Mouse (Mus musculus): ENCODE measurements around the gene Tap1. TPM values are rescaled to one million over a fixed set of nuclear protein-coding genes. Genes with fewer than 3 reads are reported as not detected.

The Tap1 gene
- polyA plus RNA-seq, 1 experiment from 2014 or later, result 4.2 TPM

DNA sequence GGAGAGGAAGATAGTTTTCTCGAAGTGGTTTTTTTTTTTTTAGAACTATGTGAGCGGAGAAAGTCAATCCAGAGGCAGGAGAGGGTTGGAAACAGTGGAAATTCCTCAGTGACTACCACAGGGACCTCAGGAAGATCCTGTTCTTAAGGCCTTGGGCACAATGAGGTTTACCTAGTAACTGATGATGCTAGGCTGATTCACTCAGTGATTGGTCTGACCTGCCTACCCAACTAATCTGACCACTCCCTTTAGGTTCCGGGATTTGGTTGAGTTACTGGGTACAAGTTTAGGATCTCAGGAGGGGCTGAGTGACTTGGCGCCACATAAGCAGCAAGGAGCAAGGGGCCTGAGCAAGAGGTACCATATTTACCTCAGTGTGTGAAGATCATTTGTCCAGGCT lies 34.4 kb upstream of the Tap1 start, which contains the start of gene H2-DMb1:
Gene H2-DMb1, plus strand, starts transcription at position 150 of the 400 bp plus-strand sequence.
- Histone ChIP-seq H3K27me3 (no peaks in the 10 kb centered on the region), H3K27ac (replicated peaks) (no peak within 1 kb of the TSS), H3K4me2 (no peak within 1 kb of the TSS), H3K9ac (no peak within 1 kb of the TSS), H3K9me3 (replicated peaks) (no peaks in the 10 kb centered on the region), H3K4me1 (replicated peaks) (no peaks in the 10 kb centered on the region), H3K36me3 (replicated peaks) (no peaks in the 10 kb centered on the region), H3K4me3 (replicated peaks) (no peak within 1 kb of the TSS)
- ATAC-seq (ENCODE audit: insufficient read depth), result no peak
- WGBS (ENCODE audit: insufficient replicate concordance), result 42% methylated on average over 4 of the region's 4 CpGs

DNA sequence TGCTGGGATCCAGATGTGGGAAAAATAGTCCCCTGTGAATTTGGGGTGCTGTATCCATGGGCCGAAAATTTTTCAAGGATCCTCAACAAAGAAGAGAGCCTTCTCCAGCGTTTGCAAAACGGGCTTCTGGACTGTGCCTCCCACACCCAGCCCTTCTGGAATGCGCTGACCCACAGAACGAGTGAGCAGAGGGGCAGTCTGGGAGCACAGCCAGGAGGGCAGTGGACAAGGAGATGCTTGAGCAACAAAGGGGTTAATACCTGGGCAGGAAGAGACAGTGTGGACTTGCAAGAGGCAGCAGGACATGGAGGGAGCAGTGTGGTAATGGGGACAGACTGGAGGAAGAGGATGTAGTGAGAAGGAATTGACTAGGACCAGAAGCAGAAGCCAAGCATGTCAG lies 31.8 kb upstream of the Tap1 start:
- H3K4me2 ChIP-seq, result no peak overlapping the region
- no peak overlapping the region for H3K4me3 ChIP-seq (replicated peaks)
- 48% methylated on average over 5 of the region's 5 CpGs for WGBS (ENCODE audit: insufficient replicate concordance)
- ATAC-seq (ENCODE audit: insufficient read depth), result no peak
- no peaks in the 10 kb centered on the region for H3K9me3 ChIP-seq (replicated peaks)
- no peak overlapping the region for H3K27ac ChIP-seq (replicated peaks)
- H3K4me1 ChIP-seq (replicated peaks), result no peaks in the 10 kb centered on the region
- no peak overlapping the region for H3K9ac ChIP-seq
- no peaks in the 10 kb centered on the region for H3K27me3 ChIP-seq
- no peaks in the 10 kb centered on the region for H3K36me3 ChIP-seq (replicated peaks)

DNA sequence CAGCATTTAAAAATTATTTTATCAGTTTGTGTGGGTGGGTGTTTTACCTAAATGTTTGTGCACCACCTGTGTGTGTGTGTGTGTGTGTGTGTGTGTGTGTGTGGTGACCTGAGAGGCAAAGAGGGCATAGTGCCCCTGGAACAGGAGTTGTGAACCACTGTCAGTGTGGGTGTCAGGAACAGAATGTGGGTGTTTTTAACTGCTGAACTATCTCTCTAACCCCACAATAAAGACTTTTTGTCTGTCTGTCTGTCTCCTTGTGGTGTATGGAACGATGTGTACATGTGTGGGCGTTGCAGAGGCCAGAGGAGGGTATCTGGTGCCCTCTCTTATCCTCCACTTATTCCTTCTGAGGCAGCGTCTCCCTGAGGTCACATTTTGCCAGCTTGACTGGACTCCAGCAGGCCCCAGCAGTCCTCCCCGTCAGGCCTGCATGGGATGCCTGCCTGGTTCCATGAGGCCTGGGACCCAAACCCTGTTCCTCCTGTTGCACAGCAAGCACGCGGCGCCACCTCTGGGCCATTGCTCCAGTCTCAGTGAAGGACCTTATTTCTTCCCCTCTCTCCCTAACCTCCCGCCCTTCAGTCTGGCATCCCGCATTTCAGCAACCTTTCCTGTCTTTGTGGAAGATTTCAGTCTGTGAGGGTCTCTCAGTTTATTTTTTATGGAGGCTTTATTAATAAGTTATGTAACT lies 23.0 kb upstream of the Tap1 start:
- Histone ChIP-seq H3K27ac (replicated peaks) (no peak overlapping the region), H3K27me3 (no peaks in the 10 kb centered on the region), H3K9ac (no peak overlapping the region), H3K4me2 (no peak overlapping the region), H3K36me3 (replicated peaks) (no peaks in the 10 kb centered on the region), H3K9me3 (replicated peaks) (no peaks in the 10 kb centered on the region), H3K4me1 (replicated peaks) (no peaks in the 10 kb centered on the region), H3K4me3 (replicated peaks) (no peak overlapping the region)
- no peak for ATAC-seq (ENCODE audit: insufficient read depth)
- WGBS (ENCODE audit: insufficient replicate concordance), result 40% methylated on average over 9 of the region's 9 CpGs

DNA sequence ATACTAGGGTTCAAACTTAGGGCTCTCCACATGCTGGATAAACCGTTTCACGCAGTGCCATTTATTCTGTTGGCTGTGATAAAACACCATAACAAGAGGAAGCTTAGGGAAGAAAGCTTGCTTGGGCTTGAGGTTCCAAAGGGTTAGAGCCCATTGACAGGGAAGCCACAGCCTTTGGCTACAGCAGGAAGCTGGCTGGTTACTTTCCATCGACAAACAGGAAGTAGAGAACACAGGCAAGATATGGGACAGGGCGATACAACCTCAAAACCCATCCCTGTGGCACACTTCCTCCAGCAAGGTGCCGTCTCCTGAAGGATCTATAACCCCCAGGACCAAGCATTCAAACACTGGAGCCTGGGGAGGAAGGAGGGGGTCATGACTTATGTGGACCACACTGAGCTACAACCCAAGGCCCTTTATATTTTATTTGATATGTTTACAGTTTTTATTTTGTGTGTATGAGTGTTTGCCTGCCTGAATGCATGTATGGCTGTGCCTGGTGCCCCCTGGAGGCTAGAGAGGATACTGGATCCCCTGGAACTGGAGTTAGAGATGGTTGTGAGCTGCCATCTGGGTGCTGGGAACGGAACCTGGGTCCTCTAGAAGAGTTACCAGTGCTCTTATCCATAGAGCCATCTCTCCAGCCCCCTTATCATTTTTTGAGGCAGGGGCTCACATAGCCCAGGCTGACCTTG lies 22.2 kb upstream of the Tap1 start:
- no peaks in the 10 kb centered on the region for H3K27me3 ChIP-seq
- no peaks in the 10 kb centered on the region for H3K9me3 ChIP-seq (replicated peaks)
- no peak for ATAC-seq (ENCODE audit: insufficient read depth)
- no peaks in the 10 kb centered on the region for H3K36me3 ChIP-seq (replicated peaks)
- H3K27ac ChIP-seq (replicated peaks), result no peak overlapping the region
- H3K4me2 ChIP-seq, result no peak overlapping the region
- 28% methylated on average over 6 of the region's 6 CpGs for WGBS (ENCODE audit: insufficient replicate concordance)
- no peak overlapping the region for H3K4me3 ChIP-seq (replicated peaks)
- no peak overlapping the region for H3K9ac ChIP-seq
- H3K4me1 ChIP-seq (replicated peaks), result no peaks in the 10 kb centered on the region

- H3K36me3 ChIP-seq (replicated peaks), result no peaks in the 10 kb centered on the region
- no peak for ATAC-seq (ENCODE audit: insufficient read depth)
- H3K9me3 ChIP-seq (replicated peaks), result no peaks in the 10 kb centered on the region
- H3K27ac ChIP-seq (replicated peaks), result no peak overlapping the region
- H3K4me1 ChIP-seq (replicated peaks), result peaks cover 10% of the 10 kb centered on the region; the same call in 1 of the 2 replicates
- WGBS (ENCODE audit: insufficient replicate concordance), result 2% methylated on average over 2 of the region's 2 CpGs
- H3K27me3 ChIP-seq, result no peaks in the 10 kb centered on the region; the same call in 1 of the 2 replicates
- H3K9ac ChIP-seq, result no peak overlapping the region
- H3K4me2 ChIP-seq, result no peak overlapping the region
- H3K4me3 ChIP-seq (replicated peaks), result no peak overlapping the region
These were observed 18.1 kb upstream of the Tap1 start for GRCm38 (mm10) chr17:34169279-34169678.

- 6% methylated on average over 4 of the region's 4 CpGs for WGBS (ENCODE audit: insufficient replicate concordance)
These were observed 16.9 kb upstream of the Tap1 start for GRCm38 (mm10) chr17:34170487-34170876.

DNA sequence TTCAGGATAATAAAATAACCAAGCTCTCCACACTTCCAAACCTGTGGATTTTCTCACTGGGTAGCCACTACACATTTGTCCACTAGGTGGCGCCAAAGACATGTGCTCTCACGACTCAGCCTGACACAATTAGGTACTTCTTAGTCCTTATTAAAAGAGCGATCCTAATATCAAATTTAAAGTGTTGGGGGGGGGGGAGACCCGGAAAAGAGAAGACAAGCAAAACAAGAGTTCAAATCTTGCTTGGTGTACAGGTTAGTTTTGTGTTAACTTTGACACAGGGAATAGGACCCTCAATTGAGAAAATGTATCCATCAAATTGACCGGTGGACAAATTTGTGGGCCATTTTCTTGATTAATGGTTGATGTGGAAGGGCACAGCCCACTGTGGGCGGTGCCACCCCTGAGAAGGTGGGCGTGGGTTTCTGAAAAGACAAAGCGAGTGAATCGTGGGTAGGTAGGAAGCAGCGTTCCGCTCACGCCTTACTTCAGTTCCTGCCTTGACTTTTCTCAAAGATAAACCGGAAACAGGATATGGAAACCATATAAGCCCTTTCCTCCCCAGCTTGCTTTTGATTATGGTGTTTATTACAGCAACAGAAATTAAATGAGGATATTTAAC lies 16.4 kb upstream of the Tap1 start:
- Histone ChIP-seq H3K4me1 (replicated peaks) (peaks cover 10% of the 10 kb centered on the region; the same call in 1 of the 2 replicates), H3K4me2 (peak overlapping the region; percentile 58), H3K4me3 (replicated peaks) (peak overlapping the region; percentile 11; the same call in 1 of the 2 replicates), H3K9ac (no peak overlapping the region), H3K9me3 (replicated peaks) (no peaks in the 10 kb centered on the region), H3K36me3 (replicated peaks) (no peaks in the 10 kb centered on the region), H3K27me3 (no peaks in the 10 kb centered on the region; the same call in 1 of the 2 replicates), H3K27ac (replicated peaks) (no peak overlapping the region)
- 15% methylated on average over 13 of the region's 13 CpGs for WGBS (ENCODE audit: insufficient replicate concordance)
- ATAC-seq (ENCODE audit: insufficient read depth), result peak; percentile 47; the same call in 1 of the 2 replicates

More at GRCm38 (mm10) chr17:34170487-34170876, 16.9 kb upstream of the Tap1 start:
- H3K4me3 ChIP-seq (replicated peaks), result no peak overlapping the region
- H3K4me1 ChIP-seq (replicated peaks), result peaks cover 10% of the 10 kb centered on the region; the same call in 1 of the 2 replicates
- H3K27ac ChIP-seq (replicated peaks), result no peak overlapping the region
- no peaks in the 10 kb centered on the region for H3K36me3 ChIP-seq (replicated peaks)
- H3K9ac ChIP-seq, result no peak overlapping the region
- H3K9me3 ChIP-seq (replicated peaks), result no peaks in the 10 kb centered on the region
- ATAC-seq (ENCODE audit: insufficient read depth), result no peak
- H3K27me3 ChIP-seq, result no peaks in the 10 kb centered on the region; the same call in 1 of the 2 replicates
- H3K4me2 ChIP-seq, result no peak overlapping the region

DNA sequence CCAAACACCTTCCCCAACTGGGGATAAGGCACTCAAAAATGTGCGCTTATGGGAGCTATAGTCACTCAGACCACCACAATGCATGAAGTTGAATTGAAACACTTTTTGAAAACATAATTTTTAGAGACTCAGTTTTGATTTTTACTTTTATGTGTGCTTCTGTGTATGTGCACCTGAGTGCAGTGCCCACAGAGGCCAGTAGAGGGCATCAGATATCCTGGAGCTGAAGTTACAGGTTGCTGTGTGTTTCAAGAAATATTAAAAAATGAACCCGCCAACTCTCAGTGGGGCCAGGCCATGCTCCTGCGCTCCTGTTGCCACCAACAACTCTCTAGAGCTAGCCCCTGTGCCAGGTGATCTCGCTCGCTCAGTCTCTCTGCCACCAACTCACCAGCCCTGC lies 14.8 kb upstream of the Tap1 start:
- Histone ChIP-seq H3K27ac (replicated peaks) (no peak overlapping the region), H3K4me1 (replicated peaks) (peaks cover 10% of the 10 kb centered on the region; the same call in 1 of the 2 replicates), H3K4me3 (replicated peaks) (no peak overlapping the region), H3K4me2 (no peak overlapping the region), H3K36me3 (replicated peaks) (no peaks in the 10 kb centered on the region), H3K27me3 (no peaks in the 10 kb centered on the region; the same call in 1 of the 2 replicates), H3K9me3 (replicated peaks) (no peaks in the 10 kb centered on the region), H3K9ac (no peak overlapping the region)
- 78% methylated on average over 5 of the region's 5 CpGs for whole genome bisulfite sequencing (ENCODE audit: insufficient replicate concordance)
- ATAC-seq (ENCODE audit: insufficient read depth), result no peak

- no peak overlapping the region for H3K4me2 ChIP-seq
- no peak for ATAC-seq (ENCODE audit: insufficient read depth)
- WGBS (ENCODE audit: insufficient replicate concordance), result 24% methylated on average over 1 of the region's 1 CpGs
These were observed 13.3 kb upstream of the Tap1 start for GRCm38 (mm10) chr17:34174075-34174474.

DNA sequence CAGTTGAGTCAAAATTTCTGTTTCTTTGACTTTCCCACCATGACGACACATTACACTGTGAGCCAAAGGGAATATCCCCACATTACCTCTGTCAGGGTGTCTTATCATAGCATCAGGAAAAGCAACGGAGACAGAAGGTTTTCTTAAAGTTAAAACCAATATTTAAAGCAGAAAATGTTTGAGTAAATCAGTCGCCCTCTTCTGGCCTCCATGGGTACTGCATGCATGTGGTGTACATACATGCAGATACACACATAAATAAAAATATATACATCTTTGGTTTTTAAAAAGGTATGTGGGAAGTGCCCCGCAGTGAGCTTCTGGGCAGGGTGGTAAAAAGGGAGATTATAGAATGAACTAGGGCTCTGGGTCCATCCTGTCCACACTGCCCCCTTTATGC lies 10.2 kb upstream of the Tap1 start:
- H3K4me3 ChIP-seq (replicated peaks), result no peak overlapping the region
- H3K9ac ChIP-seq, result no peak overlapping the region
- H3K4me2 ChIP-seq, result no peak overlapping the region
- WGBS (ENCODE audit: insufficient replicate concordance), result 63% methylated on average over 4 of the region's 4 CpGs
- no peak overlapping the region for H3K27ac ChIP-seq (replicated peaks)
- H3K36me3 ChIP-seq (replicated peaks), result no peaks in the 10 kb centered on the region
- no peaks in the 10 kb centered on the region for H3K9me3 ChIP-seq (replicated peaks)
- peaks cover 7% of the 10 kb centered on the region; the same call in 1 of the 2 replicates for H3K4me1 ChIP-seq (replicated peaks)
- ATAC-seq (ENCODE audit: insufficient read depth), result no peak
- no peaks in the 10 kb centered on the region; the same call in 1 of the 2 replicates for H3K27me3 ChIP-seq

More at GRCm38 (mm10) chr17:34174075-34174474, 13.3 kb upstream of the Tap1 start:
- Histone ChIP-seq H3K9me3 (replicated peaks) (no peaks in the 10 kb centered on the region), H3K9ac (no peak overlapping the region), H3K4me3 (replicated peaks) (no peak overlapping the region), H3K27ac (replicated peaks) (no peak overlapping the region), H3K36me3 (replicated peaks) (no peaks in the 10 kb centered on the region), H3K27me3 (no peaks in the 10 kb centered on the region; the same call in 1 of the 2 replicates), H3K4me1 (replicated peaks) (peaks cover 10% of the 10 kb centered on the region; the same call in 1 of the 2 replicates)

DNA sequence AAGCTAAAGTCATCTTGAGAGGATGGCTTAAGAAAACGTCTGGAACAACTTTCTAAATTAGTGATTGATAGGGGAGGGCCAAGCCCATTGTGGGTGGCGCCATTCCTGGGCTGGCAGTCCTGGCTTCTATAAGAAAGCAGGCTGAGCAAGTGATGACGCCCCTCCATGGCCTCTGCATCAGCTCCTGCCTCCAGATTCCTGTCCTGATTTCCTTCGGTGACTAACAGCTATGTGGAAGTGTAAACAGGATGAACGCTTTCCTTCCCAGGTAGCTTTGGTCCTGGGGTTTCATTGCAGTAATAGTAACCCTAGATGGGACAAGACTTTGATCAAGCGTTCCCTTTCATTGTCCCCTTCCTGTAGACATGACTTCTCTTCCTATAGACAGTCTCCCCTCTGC lies 8.3 kb upstream of the Tap1 start:
- Histone ChIP-seq H3K4me3 (replicated peaks) (no peak overlapping the region), H3K4me2 (no peak overlapping the region), H3K9ac (no peak overlapping the region), H3K27ac (replicated peaks) (no peak overlapping the region), H3K36me3 (replicated peaks) (no peaks in the 10 kb centered on the region), H3K27me3 (no peaks in the 10 kb centered on the region; the same call in 1 of the 2 replicates), H3K9me3 (replicated peaks) (no peaks in the 10 kb centered on the region), H3K4me1 (replicated peaks) (peaks cover 7% of the 10 kb centered on the region; the same call in 1 of the 2 replicates)
- WGBS (ENCODE audit: insufficient replicate concordance), result 48% methylated on average over 6 of the region's 6 CpGs
- no peak for ATAC-seq (ENCODE audit: insufficient read depth)

All from liver, embryonic 15.5 days (tissue).